Mouse (Mus musculus): Measurements from ENCODE around the gene Btf3l4. TPM values are rescaled to one million over a fixed set of nuclear protein-coding genes. Genes with fewer than 3 reads are reported as not detected.

Btf3l4 gene
- 81.4 and 82.5 TPM in 2 replicates for polyA plus RNA-seq (2012; rRNA removed)

- peak within 1 kb of the TSS; percentile 57 for H3K4me3 ChIP-seq (ENCODE audit: insufficient read depth, low read length)
- H3K4me1 ChIP-seq (ENCODE audit: control insufficient read depth, insufficient read depth, low read length) = peaks cover 3% of the 10 kb centered on the region
- peak within 1 kb of the TSS; percentile 95 for H3K27ac ChIP-seq (ENCODE audit: insufficient read depth, low read length)
- TF ChIP-seq POLR2A (IDR thresholded peaks at IDR 0.05; ENCODE audit: extremely low read depth, insufficient read depth, low read length) (peak; percentile 58; the same call in 1 of the 2 replicates), CTCF (IDR thresholded peaks at IDR 0.05; ENCODE audit: extremely low read depth, insufficient read depth, low read length) (no peak)
These were observed at the start of gene Btf3l4 for GRCm38 (mm10) chr4:108832916-108833827. Gene Btf3l4, minus strand, starts transcription at chr4:108833614.

GRCm38 (mm10) chr4:108878963-108879822, 45.8 kb upstream of the Btf3l4 start, which contains the start of gene Rab3b:
Gene Rab3b, plus strand, starts transcription at chr4:108879063.
- Histone ChIP-seq H3K4me3 (ENCODE audit: insufficient read depth, low read length) (peak within 1 kb of the TSS; percentile 65), H3K4me1 (ENCODE audit: control insufficient read depth, insufficient read depth, low read length) (no peaks in the 10 kb centered on the region), H3K27ac (ENCODE audit: insufficient read depth, low read length) (no peak within 1 kb of the TSS)
- TF ChIP-seq CTCF (IDR thresholded peaks at IDR 0.05; ENCODE audit: extremely low read depth, insufficient read depth, low read length) (no peak), POLR2A (IDR thresholded peaks at IDR 0.05; ENCODE audit: extremely low read depth, insufficient read depth, low read length) (peak; percentile 54; the same call in 1 of the 2 replicates)

- Histone ChIP-seq H3K27ac (ENCODE audit: insufficient read depth, low read length) (no peak overlapping the region), H3K4me1 (ENCODE audit: control insufficient read depth, insufficient read depth, low read length) (no peaks in the 10 kb centered on the region), H3K4me3 (ENCODE audit: insufficient read depth, low read length) (no peak overlapping the region)
- TF ChIP-seq CTCF (IDR thresholded peaks at IDR 0.05; ENCODE audit: extremely low read depth, insufficient read depth, low read length) (no peak), POLR2A (IDR thresholded peaks at IDR 0.05; ENCODE audit: extremely low read depth, insufficient read depth, low read length) (no peak)
These were observed 44.5 kb upstream of the Btf3l4 start for GRCm38 (mm10) chr4:108877901-108878300.

GRCm38 (mm10) chr4:108873746-108874145, 40.3 kb upstream of the Btf3l4 start:
- TF ChIP-seq POLR2A (IDR thresholded peaks at IDR 0.05; ENCODE audit: extremely low read depth, insufficient read depth, low read length) = no peak
- no peak for TF ChIP-seq CTCF (IDR thresholded peaks at IDR 0.05; ENCODE audit: extremely low read depth, insufficient read depth, low read length)
- Histone ChIP-seq H3K4me3 (ENCODE audit: insufficient read depth, low read length) (no peak overlapping the region), H3K4me1 (ENCODE audit: control insufficient read depth, insufficient read depth, low read length) (no peaks in the 10 kb centered on the region), H3K27ac (ENCODE audit: insufficient read depth, low read length) (no peak overlapping the region)

GRCm38 (mm10) chr4:108869730-108870374, 36.4 kb upstream of the Btf3l4 start:
- H3K4me1 ChIP-seq (ENCODE audit: control insufficient read depth, insufficient read depth, low read length) = no peaks in the 10 kb centered on the region; the same call in 1 of the 2 replicates
- H3K27ac ChIP-seq (ENCODE audit: insufficient read depth, low read length) = no peak overlapping the region
- H3K4me3 ChIP-seq (ENCODE audit: insufficient read depth, low read length) = no peak overlapping the region
- TF ChIP-seq CTCF (IDR thresholded peaks at IDR 0.05; ENCODE audit: extremely low read depth, insufficient read depth, low read length) = peak; percentile 99
- no peak for TF ChIP-seq POLR2A (IDR thresholded peaks at IDR 0.05; ENCODE audit: extremely low read depth, insufficient read depth, low read length)

GRCm38 (mm10) chr4:108866806-108867205, 33.4 kb upstream of the Btf3l4 start:
- Histone ChIP-seq H3K4me1 (ENCODE audit: control insufficient read depth, insufficient read depth, low read length) (peaks cover 6% of the 10 kb centered on the region), H3K4me3 (ENCODE audit: insufficient read depth, low read length) (no peak overlapping the region), H3K27ac (ENCODE audit: insufficient read depth, low read length) (no peak overlapping the region)
- TF ChIP-seq CTCF (IDR thresholded peaks at IDR 0.05; ENCODE audit: extremely low read depth, insufficient read depth, low read length) (no peak), POLR2A (IDR thresholded peaks at IDR 0.05; ENCODE audit: extremely low read depth, insufficient read depth, low read length) (no peak)

GRCm38 (mm10) chr4:108848505-108848848, 15.1 kb upstream of the Btf3l4 start, which contains the start of gene A730015C16Rik:
Gene A730015C16Rik, minus strand, starts transcription at chr4:108848619.
- TF ChIP-seq POLR2A (IDR thresholded peaks at IDR 0.05; ENCODE audit: extremely low read depth, insufficient read depth, low read length) (no peak), CTCF (IDR thresholded peaks at IDR 0.05; ENCODE audit: extremely low read depth, insufficient read depth, low read length) (no peak)

GRCm38 (mm10) chr4:108847715-108848504, 14.5 kb upstream of the Btf3l4 start, which contains the start of gene Kti12:
Gene Kti12, plus strand, starts transcription at chr4:108847785.
- peak within 1 kb of the TSS; percentile 58 for H3K4me3 ChIP-seq (ENCODE audit: insufficient read depth, low read length)
- TF ChIP-seq POLR2A (IDR thresholded peaks at IDR 0.05; ENCODE audit: extremely low read depth, insufficient read depth, low read length) (0 out of 2 replicates have a peak, but pooled peaks have one; percentile 68), CTCF (IDR thresholded peaks at IDR 0.05; ENCODE audit: extremely low read depth, insufficient read depth, low read length) (no peak)
- H3K4me1 ChIP-seq (ENCODE audit: control insufficient read depth, insufficient read depth, low read length) = peaks cover 5% of the 10 kb centered on the region; the same call in 1 of the 2 replicates
- peak within 1 kb of the TSS; percentile 94 for H3K27ac ChIP-seq (ENCODE audit: insufficient read depth, low read length)

More at GRCm38 (mm10) chr4:108848505-108848848, 15.1 kb upstream of the Btf3l4 start, which contains the start of gene A730015C16Rik:
- H3K4me1 ChIP-seq (ENCODE audit: control insufficient read depth, insufficient read depth, low read length) = peaks cover 5% of the 10 kb centered on the region; the same call in 1 of the 2 replicates
- H3K4me3 ChIP-seq (ENCODE audit: insufficient read depth, low read length) = peak within 1 kb of the TSS; percentile 58
- peak within 1 kb of the TSS; percentile 94 for H3K27ac ChIP-seq (ENCODE audit: insufficient read depth, low read length)
